Mouse (Mus musculus): ENCODE measurements around the gene Gpha2. TPM values are rescaled to one million over a fixed set of nuclear protein-coding genes. Genes with fewer than 3 reads are reported as not detected.
A peak's percentile ranks its signal among the peaks of the same experiment; 100 is the strongest.

Gene Gpha2
- polyA plus RNA-seq, 1 experiment from 2014 or later: 0.62 TPM

- WGBS: under 1% methylated on average over 101 of the region's 106 CpGs
- Histone ChIP-seq H3K9ac (peak within 1 kb of the TSS; percentile 70), H3K27me3 (replicated peaks) (no peaks in the 10 kb centered on the region), H3K4me3 (replicated peaks) (peak within 1 kb of the TSS; percentile 87), H3K4me2 (peak within 1 kb of the TSS; percentile 95), H3K9me3 (no peaks in the 10 kb centered on the region), H3K36me3 (peaks cover 7% of the 10 kb centered on the region), H3K4me1 (peaks cover 37% of the 10 kb centered on the region), H3K27ac (peak within 1 kb of the TSS; percentile 88)
- ATAC-seq (ENCODE audit: insufficient read depth, low FRiP score, low read depth): peak; percentile 94
Measured at GRCm38 (mm10) chr19:6276426-6277421, 50.5 kb downstream of the Gpha2 start, which contains the start of gene Ehd1. Gene Ehd1 (plus strand): TSS chr19:6276725.

MicroRNA genes within 50 kb of the gene (microRNA counts, 519-probe panel; counts per million panel counts)
- microRNA mmu-miR-192: 3,220 counts per million, percentile 82 among the panel's probes with 10 or more counts

Small RNA genes within 50 kb of the gene (microRNA-seq; reads per million reads assigned to microRNA genes)
- gene Mir192 (1,948 reads per million, percentile 81 among the genes with 10 or more reads in this experiment), gene Mir194-2 (876 reads per million, percentile 74 among the genes with 10 or more reads in this experiment)

Other genes with a start within 250 kb of the Gpha2 start
- gene Slc22a20, start 240.2 kb upstream of the Gpha2 start, polyA plus RNA-seq (2015; fragmentation: Nextera tagmentation; extraction: Ambion mirVana): not detected in 2 replicates
- 15.2 and 16.4 TPM in 2 replicates for gene Capn1, start 210.5 kb upstream of the Gpha2 start, polyA plus RNA-seq (2015; fragmentation: Nextera tagmentation; extraction: Ambion mirVana)
- gene Syvn1, start 179.8 kb upstream of the Gpha2 start, polyA plus RNA-seq (2015; fragmentation: Nextera tagmentation; extraction: Ambion mirVana): 26.7 and 31.7 TPM in 2 replicates
- gene Mrpl49, start 168.6 kb upstream of the Gpha2 start, polyA plus RNA-seq (2015; fragmentation: Nextera tagmentation; extraction: Ambion mirVana): 68.0 and 70.4 TPM in 2 replicates
- gene Fau, start 168.5 kb upstream of the Gpha2 start, polyA plus RNA-seq (2015; fragmentation: Nextera tagmentation; extraction: Ambion mirVana): 625 and 772 TPM in 2 replicates
- 34.6 and 36.6 TPM in 2 replicates for gene Znhit2, start 165.2 kb upstream of the Gpha2 start, polyA plus RNA-seq (2015; fragmentation: Nextera tagmentation; extraction: Ambion mirVana)
- 27.7 and 30.0 TPM in 2 replicates for gene Tm7sf2, start 158.0 kb upstream of the Gpha2 start, polyA plus RNA-seq (2015; fragmentation: Nextera tagmentation; extraction: Ambion mirVana)
- gene Vps51, start 149.1 kb upstream of the Gpha2 start, polyA plus RNA-seq (2015; fragmentation: Nextera tagmentation; extraction: Ambion mirVana): 69.1 and 70.0 TPM in 2 replicates
- gene Tmem262, start 146.3 kb upstream of the Gpha2 start, polyA plus RNA-seq (2015; fragmentation: Nextera tagmentation; extraction: Ambion mirVana): not detected in 2 replicates
- gene Gm28374, start 144.1 kb upstream of the Gpha2 start, polyA plus RNA-seq (2015; fragmentation: Nextera tagmentation; extraction: Ambion mirVana): 2.0 and 2.3 TPM in 2 replicates
- gene Zfpl1, start 141.4 kb upstream of the Gpha2 start, polyA plus RNA-seq (2015; fragmentation: Nextera tagmentation; extraction: Ambion mirVana): 61.5 and 69.8 TPM in 2 replicates
- gene Cdca5, start 141.4 kb upstream of the Gpha2 start, polyA plus RNA-seq (2015; fragmentation: Nextera tagmentation; extraction: Ambion mirVana): 29.9 and 32.7 TPM in 2 replicates
- gene AC131692.1, start 132.0 kb upstream of the Gpha2 start, polyA plus RNA-seq (2015; fragmentation: Nextera tagmentation; extraction: Ambion mirVana): 0.28 TPM in 1 of 2 replicates, not detected in the other
- gene Naaladl1, start 120.6 kb upstream of the Gpha2 start, polyA plus RNA-seq (2015; fragmentation: Nextera tagmentation; extraction: Ambion mirVana): 3.0 and 5.9 TPM in 2 replicates
- 40.7 and 46.1 TPM in 2 replicates for gene Sac3d1, start 107.7 kb upstream of the Gpha2 start, polyA plus RNA-seq (2015; fragmentation: Nextera tagmentation; extraction: Ambion mirVana)
- 29.2 and 29.9 TPM in 2 replicates for gene Snx15, start 98.1 kb upstream of the Gpha2 start, polyA plus RNA-seq (2015; fragmentation: Nextera tagmentation; extraction: Ambion mirVana)
- gene Batf2, start 85.4 kb upstream of the Gpha2 start, polyA plus RNA-seq (2015; fragmentation: Nextera tagmentation; extraction: Ambion mirVana): 0.34 and 0.55 TPM in 2 replicates
- gene Arl2, start 84.8 kb upstream of the Gpha2 start, polyA plus RNA-seq (2015; fragmentation: Nextera tagmentation; extraction: Ambion mirVana): 101 and 102 TPM in 2 replicates
- not detected in 2 replicates for gene Majin, start 42.0 kb upstream of the Gpha2 start, polyA plus RNA-seq (2015; fragmentation: Nextera tagmentation; extraction: Ambion mirVana)
- gene Ppp2r5b, start 9.5 kb downstream of the Gpha2 start, polyA plus RNA-seq (2015; fragmentation: Nextera tagmentation; extraction: Ambion mirVana): 20.5 and 23.7 TPM in 2 replicates
- gene Atg2a, start 15.3 kb downstream of the Gpha2 start, polyA plus RNA-seq (2015; fragmentation: Nextera tagmentation; extraction: Ambion mirVana): 7.6 and 10.6 TPM in 2 replicates
- gene Ehd1, start 50.3 kb downstream of the Gpha2 start, polyA plus RNA-seq (2015; fragmentation: Nextera tagmentation; extraction: Ambion mirVana): 67.3 and 73.4 TPM in 2 replicates
- gene Cdc42bpg, start 80.1 kb downstream of the Gpha2 start, polyA plus RNA-seq (2015; fragmentation: Nextera tagmentation; extraction: Ambion mirVana): 1.3 and 1.5 TPM in 2 replicates
- gene Men1, start 108.6 kb downstream of the Gpha2 start, polyA plus RNA-seq (2015; fragmentation: Nextera tagmentation; extraction: Ambion mirVana): 70.2 and 74.3 TPM in 2 replicates
- 11.4 and 13.8 TPM in 2 replicates for gene Map4k2, start 114.8 kb downstream of the Gpha2 start, polyA plus RNA-seq (2015; fragmentation: Nextera tagmentation; extraction: Ambion mirVana)
- gene Sf1, start 137.3 kb downstream of the Gpha2 start, polyA plus RNA-seq (2015; fragmentation: Nextera tagmentation; extraction: Ambion mirVana): 104 and 127 TPM in 2 replicates
- 10.3 and 12.8 TPM in 2 replicates for gene Pygm, start 158.0 kb downstream of the Gpha2 start, polyA plus RNA-seq (2015; fragmentation: Nextera tagmentation; extraction: Ambion mirVana)
- gene Rasgrp2, start 173.0 kb downstream of the Gpha2 start, polyA plus RNA-seq (2015; fragmentation: Nextera tagmentation; extraction: Ambion mirVana): 55.8 and 57.6 TPM in 2 replicates
- 1.4 and 2.7 TPM in 2 replicates for gene Nrxn2, start 192.4 kb downstream of the Gpha2 start, polyA plus RNA-seq (2015; fragmentation: Nextera tagmentation; extraction: Ambion mirVana)